Mouse (Mus musculus) C2C12 (cell line): ENCODE data around the gene Tenm4. TPM values are rescaled to one million over a fixed set of nuclear protein-coding genes. Genes with fewer than 3 reads are reported as not detected.

ENCODE experiments used
- H3K27me3 ChIP-seq: one replicate; pipeline ENCODE4 v1.6.1; 2011; ENCODE audit not compliant: control insufficient read depth, insufficient read depth, insufficient read length
- H3K36me3 ChIP-seq: one replicate; pipeline ENCODE4 v1.6.1; 2011; ENCODE audit not compliant: control insufficient read depth, insufficient read depth
- H3K4me3 ChIP-seq: one replicate; pipeline ENCODE4 v1.5.1; 2011; ENCODE audit warnings: mild to moderate bottlenecking, control low read depth; ENCODE audit not compliant: poor library complexity, insufficient read depth, severe bottlenecking
- H3K79me2 ChIP-seq: one replicate; pipeline ENCODE4 v1.6.1; 2011; ENCODE audit not compliant: control insufficient read depth, insufficient read depth
- H3K79me3 ChIP-seq: one replicate; pipeline ENCODE4 v1.6.1; 2011; ENCODE audit warnings: low read depth, control low read depth
- H3ac ChIP-seq: one replicate; pipeline ENCODE3; 2011; ENCODE audit warnings: low read depth; ENCODE audit not compliant: control insufficient read depth, insufficient read length
- CEBPB ChIP-seq: IDR thresholded peaks from one replicate; pipeline ENCODE4 v1.6.1; 2011; ENCODE audit warnings: low read depth, mild to moderate bottlenecking, control low read depth, moderate library complexity
- CTCF ChIP-seq: IDR thresholded peaks from one replicate; pipeline ENCODE4 v1.5.1; 2011; ENCODE audit not compliant: control insufficient read depth, insufficient read depth, insufficient read length
- FOSL1 ChIP-seq: IDR thresholded peaks from one replicate; pipeline ENCODE4 v1.8.0; 2011; ENCODE audit warnings: mild to moderate bottlenecking, low read length; ENCODE audit not compliant: poor library complexity, insufficient read depth, severe bottlenecking
- MAX ChIP-seq: IDR thresholded peaks from one replicate; pipeline ENCODE4 v1.6.1; 2011; ENCODE audit warnings: mild to moderate bottlenecking, control low read depth
- MYOD1 ChIP-seq: IDR thresholded peaks from one replicate; pipeline ENCODE4 v1.6.1; 2011; ENCODE audit warnings: low read depth; ENCODE audit not compliant: control insufficient read depth, insufficient read length
- MYOG ChIP-seq: IDR thresholded peaks from one replicate; pipeline ENCODE4 v1.6.1; 2011; ENCODE audit not compliant: control insufficient read depth, insufficient read length; ENCODE audit errors: extremely low read depth
- USF1 ChIP-seq: IDR thresholded peaks from one replicate; pipeline ENCODE4 v1.6.1; 2011; ENCODE audit warnings: low read depth, mild to moderate bottlenecking, control low read depth, moderate library complexity
- polyA plus RNA-seq: library from polyadenylated mRNA; unstranded; fragments of >200 nt; fragmentation: generic; extraction: Trizol; gene quantifications from one replicate; pipeline ENCODE4 v1.2.1, GENCODE M21; 2012; ENCODE audit warnings: missing spikeins

Gene Tenm4
- polyA plus RNA-seq, 1 experiment = 0.71 TPM

- Histone ChIP-seq H3ac (no peak overlapping the region), H3K79me3 (no peaks in the 10 kb centered on the region), H3K36me3 (no peaks in the 10 kb centered on the region), H3K4me3 (no peak overlapping the region), H3K27me3 (no peaks in the 10 kb centered on the region), H3K79me2 (no peaks in the 10 kb centered on the region)
- TF ChIP-seq FOSL1 (no peak), CTCF (no peak), MYOD1 (no peak), USF1 (no peak), CEBPB (no peak), MAX (no peak), MYOG (no peak)
Observed at GRCm38 (mm10) chr7:96785808-96786207, 614.8 kb downstream of the Tenm4 start.

GRCm38 (mm10) chr7:96786262-96787044 is 615.4 kb downstream of the Tenm4 start:
- Histone ChIP-seq H3K27me3 (no peaks in the 10 kb centered on the region), H3K79me2 (no peaks in the 10 kb centered on the region), H3ac (no peak overlapping the region), H3K79me3 (no peaks in the 10 kb centered on the region), H3K36me3 (no peaks in the 10 kb centered on the region), H3K4me3 (no peak overlapping the region)
- no peak for TF ChIP-seq MYOG
- TF ChIP-seq CTCF = no peak
- no peak for TF ChIP-seq MYOD1
- no peak for TF ChIP-seq FOSL1
- TF ChIP-seq MAX = no peak
- no peak for TF ChIP-seq CEBPB
- TF ChIP-seq USF1 = no peak

DNA sequence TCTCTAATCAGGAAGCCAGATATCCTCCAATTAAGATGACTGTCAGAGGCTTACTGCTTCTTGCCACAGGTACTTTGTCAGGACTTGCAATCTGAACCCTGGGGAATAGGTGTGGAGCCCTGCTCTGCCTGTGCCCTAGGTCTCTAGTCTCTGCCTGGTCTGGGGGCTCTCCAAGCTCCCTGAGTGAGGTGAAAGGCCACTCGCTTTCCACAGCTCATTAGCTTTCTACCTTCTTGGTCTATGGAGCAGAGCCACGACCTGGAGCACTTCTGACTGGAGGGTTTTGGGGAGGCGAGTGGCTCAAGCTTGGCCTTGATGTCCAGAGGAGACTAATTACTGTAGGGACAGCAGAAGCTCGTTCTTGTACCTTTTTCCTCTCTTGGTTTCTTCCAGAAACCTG is 617.1 kb downstream of the Tenm4 start:
- Histone ChIP-seq H3K36me3 (no peaks in the 10 kb centered on the region), H3ac (no peak overlapping the region), H3K4me3 (no peak overlapping the region), H3K79me3 (no peaks in the 10 kb centered on the region), H3K27me3 (no peaks in the 10 kb centered on the region), H3K79me2 (no peaks in the 10 kb centered on the region)
- TF ChIP-seq MAX (no peak), USF1 (no peak), MYOD1 (no peak), CEBPB (no peak), MYOG (no peak), CTCF (no peak), FOSL1 (no peak)

DNA sequence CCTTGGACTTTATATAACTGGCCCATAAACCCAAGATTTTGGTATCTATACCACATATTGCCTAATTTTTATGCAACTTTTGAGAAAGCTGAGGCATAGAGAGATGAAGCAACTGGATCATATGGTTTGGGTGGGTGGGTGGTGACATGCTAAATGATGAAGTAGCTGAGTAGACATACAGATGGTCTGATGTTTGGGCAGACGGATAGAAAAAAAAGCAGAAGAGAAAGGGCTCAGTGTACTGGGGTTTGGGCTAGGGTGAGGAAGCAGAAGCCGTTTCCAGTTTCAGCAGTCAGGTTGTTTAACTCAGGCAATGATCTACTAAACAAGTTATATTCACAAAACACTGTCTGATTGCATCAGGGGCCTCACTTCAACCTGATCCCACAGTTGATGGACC is 619.3 kb downstream of the Tenm4 start:
- Histone ChIP-seq H3K79me3 (no peaks in the 10 kb centered on the region), H3K27me3 (no peaks in the 10 kb centered on the region)

GRCm38 (mm10) chr7:96792456-96793229 is 621.6 kb downstream of the Tenm4 start:
- no peaks in the 10 kb centered on the region for H3K36me3 ChIP-seq
- no peak overlapping the region for H3K4me3 ChIP-seq
- no peak for TF ChIP-seq CTCF
- no peak for TF ChIP-seq MAX
- TF ChIP-seq FOSL1 = no peak
- TF ChIP-seq CEBPB = no peak
- no peak for TF ChIP-seq MYOG
- TF ChIP-seq USF1 = no peak
- no peak for TF ChIP-seq MYOD1
- H3K79me2 ChIP-seq = no peaks in the 10 kb centered on the region
- no peak overlapping the region for H3ac ChIP-seq
- no peaks in the 10 kb centered on the region for H3K27me3 ChIP-seq
- H3K79me3 ChIP-seq = no peaks in the 10 kb centered on the region

More for the DNA sequence above, 619.3 kb downstream of the Tenm4 start:
- H3K79me2 ChIP-seq = no peaks in the 10 kb centered on the region
- no peaks in the 10 kb centered on the region for H3K36me3 ChIP-seq
- H3ac ChIP-seq = no peak overlapping the region
- TF ChIP-seq CTCF (no peak), CEBPB (no peak), MYOG (no peak), FOSL1 (no peak), MYOD1 (no peak), MAX (no peak), USF1 (no peak)
- H3K4me3 ChIP-seq = no peak overlapping the region
